ENCODE assay signal across 9 mouse cellular contexts in the genomic region with DNA sequence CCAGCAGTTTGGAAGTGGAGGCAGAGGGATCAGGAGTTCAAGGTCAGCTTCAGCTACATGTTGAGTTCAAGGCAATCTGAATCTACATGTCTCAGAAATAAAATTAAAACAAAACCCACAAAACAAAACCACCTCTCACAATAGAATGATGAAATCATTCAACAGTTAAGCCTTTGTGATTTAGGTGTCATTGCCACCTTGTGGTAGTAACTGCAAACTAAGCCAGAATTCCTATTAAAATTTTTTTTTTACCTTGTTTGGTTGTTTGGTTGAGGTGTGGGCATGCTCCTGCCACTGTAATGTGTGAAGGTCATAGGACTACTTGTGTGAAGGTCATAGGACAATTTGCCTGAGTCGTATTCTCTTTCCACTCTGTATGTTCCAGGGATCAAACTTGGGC. TPM values are rescaled to one million over a fixed set of nuclear protein-coding genes. Genes with fewer than 3 reads are reported as not detected.
DNase-seq lines count a peak whose midpoint lies in the region; ATAC-seq and TF ChIP-seq lines count a peak whose summit lies in the region.
"Had no signal": no experiment of that assay in that cellular context is flagged by ENCODE, and none has a peak within 500 bp of the region (broad histone marks: within the 10 kb centered on the region; RNA-seq: fewer than 3 reads in every experiment).

No protein-coding gene starts in this region.

- peak; percentile 25 for DNase-seq in gastrocnemius, adult 18-20 months (ENCODE audit: low spot score)
- no peak for DNase-seq in gastrocnemius, postnatal 25 days
- DNase-seq in lung, adult 2 months, result no peak
- DNase-seq in lung, adult 18-20 months, result no peak
- peak; percentile 32 for DNase-seq in embryo, embryonic 10.5 days (ENCODE audit: low spot score)
- DNase-seq in stomach, postnatal 0 days (ENCODE audit: low spot score), result no peak
- no peak for DNase-seq in ovary, postnatal 36 days (ENCODE audit: low spot score)
- no peak for DNase-seq in right cerebral cortex, adult 2 months (ENCODE audit: low spot score in 2 of 2)

- ATAC-seq in stomach, postnatal 0 days (ENCODE audit: low FRiP score, low TSS enrichment), result no peak

- no peaks in the 10 kb centered on the region for H3K9me3 ChIP-seq in stomach, postnatal 0 days (ENCODE audit: control insufficient read depth, low read length)
- H3K9me3 ChIP-seq: liver, embryonic 15.5 days had no signal

- H3K4me3 ChIP-seq in lung, adult 2 months (replicated peaks; ENCODE audit: extremely low read depth, low read depth, low read length), result no peak overlapping the region
- no peak overlapping the region for H3K4me3 ChIP-seq in stomach, postnatal 0 days (ENCODE audit: low read depth, low read length)
- H3K4me3 ChIP-seq: liver, embryonic 15.5 days had no signal

- H3K4me2 ChIP-seq in stomach, postnatal 0 days (replicated peaks; ENCODE audit: low read depth), result no peak overlapping the region
- H3K4me2 ChIP-seq: liver, embryonic 15.5 days had no signal

- no peaks in the 10 kb centered on the region; the same call in 1 of the 2 replicates for H3K4me1 ChIP-seq in lung, adult 2 months (ENCODE audit: control insufficient read depth, insufficient read depth, low read length)
- no peaks in the 10 kb centered on the region for H3K4me1 ChIP-seq in stomach, postnatal 0 days (replicated peaks; ENCODE audit: control insufficient read depth, insufficient read depth)
- H3K4me1 ChIP-seq: liver, embryonic 15.5 days had no signal

- no peak overlapping the region for H3K27ac ChIP-seq in stomach, postnatal 0 days (replicated peaks)
- H3K27ac ChIP-seq: liver, embryonic 15.5 days had no signal

- WGBS in lung, adult 2 months, result 39% methylated on average over 1 of the region's 1 CpGs
- 36% methylated on average over 1 of the region's 1 CpGs for WGBS in stomach, postnatal 0 days

- TF ChIP-seq CTCF in lung, adult 2 months (IDR thresholded peaks at IDR 0.05; ENCODE audit: insufficient read depth, low read length), result peak; percentile 31; the same call in 1 of the 2 replicates
- peak; percentile 83 for TF ChIP-seq CTCF in stomach, postnatal 0 days (IDR thresholded peaks at IDR 0.05; ENCODE audit: low read depth)

- no peaks in the 10 kb centered on the region for H3K36me3 ChIP-seq in stomach, postnatal 0 days (ENCODE audit: control insufficient read depth, insufficient read depth, low read length)
- H3K36me3 ChIP-seq: liver, embryonic 15.5 days had no signal

- TF ChIP-seq POLR2A in lung, adult 2 months (IDR thresholded peaks at IDR 0.05; ENCODE audit: borderline replicate concordance, extremely low read depth, low read depth, low read length), result no peak

- H3K9ac ChIP-seq in stomach, postnatal 0 days (ENCODE audit: low read length), result no peak overlapping the region
- H3K9ac ChIP-seq: liver, embryonic 15.5 days had no signal

- H3K27me3 ChIP-seq in stomach, postnatal 0 days (ENCODE audit: control insufficient read depth, insufficient read depth, low read length), result no peaks in the 10 kb centered on the region
- H3K27me3 ChIP-seq: liver, embryonic 15.5 days had no signal

- TF ChIP-seq EP300 in stomach, postnatal 0 days (optimal IDR thresholded peaks at IDR 0.05), result no peak

RNA-seq across cellular contexts. Expression of gene Spink4, which starts 13.6 kb away (rescaled TPM):
- not detected for total RNA-seq in gastrocnemius, adult 18-20 months (2021)
- not detected for total RNA-seq in gastrocnemius, postnatal 25 days (2021)
- polyA plus RNA-seq in lung, adult 2 months (2012; rRNA removed), result 15.6 and 43.5 TPM in 2 replicates
- 75.5 and 86.9 TPM in 2 replicates for polyA plus RNA-seq in stomach, postnatal 0 days (2015; fragmentation: Nextera tagmentation; extraction: Ambion mirVana)

RNA-seq across cellular contexts. Expression of gene Bag1, which starts 41.8 kb away (rescaled TPM):
- 100 to 1,000 TPM; 232 to 237 TPM for total RNA-seq in gastrocnemius, adult 18-20 months (2021)
- total RNA-seq in gastrocnemius, postnatal 25 days (2021), result 100 to 1,000 TPM; 177 to 180 TPM
- 123 and 198 TPM in 2 replicates for polyA plus RNA-seq in lung, adult 2 months (2012; rRNA removed)
- 259 and 270 TPM in 2 replicates for polyA plus RNA-seq in stomach, postnatal 0 days (2015; fragmentation: Nextera tagmentation; extraction: Ambion mirVana)

RNA-seq across cellular contexts. Expression of gene Chmp5, which starts 41.9 kb away (rescaled TPM):
- total RNA-seq in gastrocnemius, adult 18-20 months (2021), result 10 to 100 TPM; 23.2 to 25.4 TPM
- total RNA-seq in gastrocnemius, postnatal 25 days (2021), result 10 to 100 TPM; 20.4 to 24.0 TPM
- 17.3 and 32.0 TPM in 2 replicates for polyA plus RNA-seq in lung, adult 2 months (2012; rRNA removed)
- 121 and 125 TPM in 2 replicates for polyA plus RNA-seq in stomach, postnatal 0 days (2015; fragmentation: Nextera tagmentation; extraction: Ambion mirVana)

RNA-seq across cellular contexts. Expression of gene B4galt1, which starts 52.5 kb away (rescaled TPM):
- 10 to 100 TPM; 23.0 to 25.4 TPM for total RNA-seq in gastrocnemius, adult 18-20 months (2021)
- total RNA-seq in gastrocnemius, postnatal 25 days (2021), result 10 to 100 TPM; 28.2 to 30.5 TPM
- polyA plus RNA-seq in lung, adult 2 months (2012; rRNA removed), result 44.6 and 47.7 TPM in 2 replicates
- polyA plus RNA-seq in stomach, postnatal 0 days (2015; fragmentation: Nextera tagmentation; extraction: Ambion mirVana), result 34.3 and 35.0 TPM in 2 replicates

Comparison
In these comparisons a context has a peak if more than half of its experiments do, and no peak if none do; other contexts are left out.
1. DNase-seq: peak in gastrocnemius, adult 18-20 months (single experiment) and embryo, embryonic 10.5 days (single experiment); none in gastrocnemius, postnatal 25 days (single experiment), lung, adult 2 months (single experiment), lung, adult 18-20 months (0 of 2), stomach, postnatal 0 days (single experiment), ovary, postnatal 36 days (single experiment) and right cerebral cortex, adult 2 months (0 of 2).